ENCODE assay signal across 13 mouse cellular contexts in the genomic region with DNA sequence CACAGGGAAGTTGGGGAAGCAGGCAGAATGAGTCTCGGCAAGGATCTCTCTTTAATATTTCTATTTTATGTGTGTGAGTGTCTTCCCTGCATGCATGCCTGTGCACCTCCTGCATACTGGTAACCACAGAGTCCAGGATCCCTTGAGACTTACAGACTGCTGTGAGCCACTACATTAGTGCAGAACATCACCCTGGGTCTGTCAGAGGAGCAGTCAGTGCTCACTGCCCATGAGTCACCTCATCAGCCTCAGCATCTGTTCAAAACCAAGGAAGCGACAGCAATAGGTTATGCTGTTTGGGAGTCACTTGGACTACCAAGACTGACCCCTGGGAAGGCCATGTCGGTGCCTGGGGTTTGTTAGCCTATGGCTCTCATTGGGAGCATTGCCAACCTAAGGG. TPM values are rescaled to one million over a fixed set of nuclear protein-coding genes. Genes with fewer than 3 reads are reported as not detected.
DNase-seq lines count a peak whose midpoint lies in the region; ATAC-seq lines count a peak whose summit lies in the region.
"Had no signal": no experiment of that assay in that cellular context is flagged by ENCODE, and none has a peak within 500 bp of the region (broad histone marks: within the 10 kb centered on the region; RNA-seq: fewer than 3 reads in every experiment).

No protein-coding gene starts in this region.

- DNase-seq in hindbrain, embryonic 10.5 days (ENCODE audit: low spot score), result no peak
- DNase-seq in adrenal gland, adult 18-20 months (ENCODE audit: low spot score in 2 of 2), result no peak
- DNase-seq: cerebellum, adult 8-10 months; left cerebral cortex, postnatal 4 days; lung, adult 18-20 months; right cerebral cortex, postnatal 4 days had no signal

- H3K4me3 ChIP-seq in hindbrain, embryonic 15.5 days, result no peak overlapping the region
- H3K4me3 ChIP-seq in hindbrain, embryonic 10.5 days, result no peak overlapping the region
- H3K4me3 ChIP-seq in megakaryocyte, embryonic 14.5 days (replicated peaks), result peak overlapping the region; percentile 21
- H3K4me3 ChIP-seq in embryonic facial prominence, embryonic 12.5 days, result no peak overlapping the region
- H3K4me3 ChIP-seq in neural tube, embryonic 14.5 days (ENCODE audit: low read depth, low read length), result no peak overlapping the region

- 66% methylated on average over 3 of the region's 3 CpGs for WGBS in hindbrain, embryonic 15.5 days
- 75% methylated on average over 3 of the region's 3 CpGs for WGBS in hindbrain, embryonic 10.5 days
- 77% methylated on average over 3 of the region's 3 CpGs for WGBS in embryonic facial prominence, embryonic 12.5 days
- 67% methylated on average over 3 of the region's 3 CpGs for WGBS in neural tube, embryonic 14.5 days

- no peak for ATAC-seq in hindbrain, embryonic 15.5 days (ENCODE audit: low FRiP score, low read depth)
- no peak for ATAC-seq in megakaryocyte, adult 5-6 weeks (ENCODE audit: poor library complexity, severe bottlenecking)
- no peak for ATAC-seq in embryonic facial prominence, embryonic 12.5 days (ENCODE audit: insufficient number of reproducible peaks, insufficient read depth, low FRiP score, low TSS enrichment)
- ATAC-seq in neural tube, embryonic 14.5 days (ENCODE audit: low read depth), result no peak
- ATAC-seq: midbrain, embryonic 16.5 days had no signal

- no peaks in the 10 kb centered on the region for H3K27me3 ChIP-seq in hindbrain, embryonic 15.5 days
- H3K27me3 ChIP-seq in hindbrain, embryonic 10.5 days (ENCODE audit: insufficient read depth, poor library complexity, severe bottlenecking), result no peaks in the 10 kb centered on the region
- no peaks in the 10 kb centered on the region for H3K27me3 ChIP-seq in megakaryocyte, embryonic 14.5 days (replicated peaks)
- H3K27me3 ChIP-seq in embryonic facial prominence, embryonic 12.5 days, result no peaks in the 10 kb centered on the region
- H3K27me3 ChIP-seq in neural tube, embryonic 14.5 days (ENCODE audit: control insufficient read depth, insufficient read depth, low read length), result no peaks in the 10 kb centered on the region

- 0 out of 2 replicates have a peak overlapping the region, but pooled peaks have one; percentile 16 for H3K27ac ChIP-seq in hindbrain, embryonic 15.5 days (replicated peaks)
- H3K27ac ChIP-seq in hindbrain, embryonic 10.5 days, result no peak overlapping the region
- H3K27ac ChIP-seq in embryonic facial prominence, embryonic 12.5 days, result peak overlapping the region; percentile 1; the same call in 1 of the 2 replicates
- no peak overlapping the region for H3K27ac ChIP-seq in neural tube, embryonic 14.5 days (ENCODE audit: low read depth, low read length)

- no peaks in the 10 kb centered on the region for H3K36me3 ChIP-seq in hindbrain, embryonic 15.5 days
- H3K36me3 ChIP-seq in hindbrain, embryonic 10.5 days, result no peaks in the 10 kb centered on the region
- H3K36me3 ChIP-seq in megakaryocyte, embryonic 14.5 days (replicated peaks; ENCODE audit: low read length), result no peaks in the 10 kb centered on the region
- no peaks in the 10 kb centered on the region for H3K36me3 ChIP-seq in embryonic facial prominence, embryonic 12.5 days
- H3K36me3 ChIP-seq in neural tube, embryonic 14.5 days (ENCODE audit: control insufficient read depth, insufficient read depth, low read length), result no peaks in the 10 kb centered on the region

- H3K4me2 ChIP-seq in hindbrain, embryonic 15.5 days, result no peak overlapping the region
- H3K4me2 ChIP-seq in embryonic facial prominence, embryonic 12.5 days (replicated peaks), result no peak overlapping the region
- H3K4me2 ChIP-seq in neural tube, embryonic 14.5 days (ENCODE audit: low read depth, low read length), result no peak overlapping the region

- H3K9ac ChIP-seq in hindbrain, embryonic 15.5 days, result no peak overlapping the region
- no peak overlapping the region for H3K9ac ChIP-seq in embryonic facial prominence, embryonic 12.5 days
- 0 out of 2 replicates have a peak overlapping the region, but pooled peaks have one; percentile 4 for H3K9ac ChIP-seq in neural tube, embryonic 14.5 days (replicated peaks; ENCODE audit: low read depth, low read length)

- no peaks in the 10 kb centered on the region for H3K9me3 ChIP-seq in hindbrain, embryonic 15.5 days
- H3K9me3 ChIP-seq in hindbrain, embryonic 10.5 days, result no peaks in the 10 kb centered on the region
- H3K9me3 ChIP-seq in megakaryocyte, embryonic 14.5 days, result no peaks in the 10 kb centered on the region
- no peaks in the 10 kb centered on the region for H3K9me3 ChIP-seq in embryonic facial prominence, embryonic 12.5 days
- no peaks in the 10 kb centered on the region for H3K9me3 ChIP-seq in neural tube, embryonic 14.5 days (ENCODE audit: control insufficient read depth, low read length)

- H3K4me1 ChIP-seq in hindbrain, embryonic 15.5 days (replicated peaks), result peaks cover 10% of the 10 kb centered on the region
- peaks cover 41% of the 10 kb centered on the region for H3K4me1 ChIP-seq in hindbrain, embryonic 10.5 days (replicated peaks)
- H3K4me1 ChIP-seq in megakaryocyte, embryonic 14.5 days, result peaks cover 75% of the 10 kb centered on the region
- H3K4me1 ChIP-seq in embryonic facial prominence, embryonic 12.5 days, result peaks cover 29% of the 10 kb centered on the region
- H3K4me1 ChIP-seq in neural tube, embryonic 14.5 days (ENCODE audit: control insufficient read depth, insufficient read depth, low read length), result peaks cover 15% of the 10 kb centered on the region

RNA-seq across cellular contexts. Expression of gene Ptbp1, which starts 11.9 kb away (rescaled TPM):
- 74.8 and 77.1 TPM in 2 replicates for polyA plus RNA-seq in hindbrain, embryonic 15.5 days (2015; fragmentation: Nextera tagmentation; extraction: Ambion mirVana)
- 288 and 338 TPM in 2 replicates for polyA plus RNA-seq in hindbrain, embryonic 10.5 days (2016; fragmentation: Nextera tagmentation; extraction: Ambion mirVana)
- polyA plus RNA-seq in megakaryocyte, embryonic 14.5 days (2012; ENCODE audit: insufficient read depth, low replicate concordance), result 849 and 1,831 TPM in 2 replicates
- 138 and 144 TPM in 2 replicates for total RNA-seq in megakaryocyte, adult 5-6 weeks (2015)
- 97.9 and 133 TPM in 2 replicates for total RNA-seq in megakaryocyte, adult 5-6 weeks (2017)
- polyA plus RNA-seq in embryonic facial prominence, embryonic 12.5 days (2016; fragmentation: Nextera tagmentation; extraction: Ambion mirVana), result 352 and 363 TPM in 2 replicates
- 36.9 and 53.5 TPM in 2 replicates for polyA plus RNA-seq in neural tube, embryonic 14.5 days (2014; fragmentation: Nextera tagmentation; extraction: Ambion mirVana)
- total RNA-seq in adrenal gland, adult 18-20 months (2021), result 100 to 1,000 TPM; 301 to 357 TPM

RNA-seq across cellular contexts. Expression of gene Misp, which starts 21.5 kb away (rescaled TPM):
- 0.49 and 0.92 TPM in 2 replicates for polyA plus RNA-seq in hindbrain, embryonic 15.5 days (2015; fragmentation: Nextera tagmentation; extraction: Ambion mirVana)
- 1.0 and 2.4 TPM in 2 replicates for polyA plus RNA-seq in hindbrain, embryonic 10.5 days (2016; fragmentation: Nextera tagmentation; extraction: Ambion mirVana)
- 1.5 and 2.5 TPM in 2 replicates for polyA plus RNA-seq in megakaryocyte, embryonic 14.5 days (2012; ENCODE audit: insufficient read depth, low replicate concordance)
- not detected in 2 replicates for total RNA-seq in megakaryocyte, adult 5-6 weeks (2015)
- total RNA-seq in megakaryocyte, adult 5-6 weeks (2017), result not detected in 2 replicates
- 2.0 and 3.1 TPM in 2 replicates for polyA plus RNA-seq in embryonic facial prominence, embryonic 12.5 days (2016; fragmentation: Nextera tagmentation; extraction: Ambion mirVana)
- polyA plus RNA-seq in neural tube, embryonic 14.5 days (2014; fragmentation: Nextera tagmentation; extraction: Ambion mirVana), result 0.35 and 0.36 TPM in 2 replicates
- total RNA-seq in adrenal gland, adult 18-20 months (2021), result under 1 TPM; 0.60 to 0.74 TPM

RNA-seq across cellular contexts. Expression of gene Prtn3, which starts 32.0 kb away (rescaled TPM):
- 11.0 and 11.3 TPM in 2 replicates for polyA plus RNA-seq in hindbrain, embryonic 15.5 days (2015; fragmentation: Nextera tagmentation; extraction: Ambion mirVana)
- 10.0 and 15.1 TPM in 2 replicates for polyA plus RNA-seq in hindbrain, embryonic 10.5 days (2016; fragmentation: Nextera tagmentation; extraction: Ambion mirVana)
- polyA plus RNA-seq in megakaryocyte, embryonic 14.5 days (2012; ENCODE audit: insufficient read depth, low replicate concordance), result 96.7 and 434 TPM in 2 replicates
- total RNA-seq in megakaryocyte, adult 5-6 weeks (2015), result 322 and 372 TPM in 2 replicates
- total RNA-seq in megakaryocyte, adult 5-6 weeks (2017), result 92.6 and 97.3 TPM in 2 replicates
- 10.1 and 11.3 TPM in 2 replicates for polyA plus RNA-seq in embryonic facial prominence, embryonic 12.5 days (2016; fragmentation: Nextera tagmentation; extraction: Ambion mirVana)
- 11.1 and 12.4 TPM in 2 replicates for polyA plus RNA-seq in neural tube, embryonic 14.5 days (2014; fragmentation: Nextera tagmentation; extraction: Ambion mirVana)
- total RNA-seq in adrenal gland, adult 18-20 months (2021), result 1 to 10 TPM in 1 of 2 experiments, not detected in 1; 1.1 TPM

RNA-seq across cellular contexts. Expression of gene Plppr3, which starts 32.1 kb away (rescaled TPM):
- polyA plus RNA-seq in hindbrain, embryonic 15.5 days (2015; fragmentation: Nextera tagmentation; extraction: Ambion mirVana), result 383 and 417 TPM in 2 replicates
- 122 and 205 TPM in 2 replicates for polyA plus RNA-seq in hindbrain, embryonic 10.5 days (2016; fragmentation: Nextera tagmentation; extraction: Ambion mirVana)
- polyA plus RNA-seq in megakaryocyte, embryonic 14.5 days (2012; ENCODE audit: insufficient read depth, low replicate concordance), result 0.80 and 16.9 TPM in 2 replicates
- total RNA-seq in megakaryocyte, adult 5-6 weeks (2015), result 6.2 and 10.6 TPM in 2 replicates
- 13.2 and 17.6 TPM in 2 replicates for total RNA-seq in megakaryocyte, adult 5-6 weeks (2017)
- polyA plus RNA-seq in embryonic facial prominence, embryonic 12.5 days (2016; fragmentation: Nextera tagmentation; extraction: Ambion mirVana), result 169 and 181 TPM in 2 replicates
- 299 and 327 TPM in 2 replicates for polyA plus RNA-seq in neural tube, embryonic 14.5 days (2014; fragmentation: Nextera tagmentation; extraction: Ambion mirVana)
- 1 to 10 TPM; 1.4 to 2.8 TPM for total RNA-seq in adrenal gland, adult 18-20 months (2021)

RNA-seq across cellular contexts. Expression of gene Elane, which starts 43.7 kb away (rescaled TPM):
- polyA plus RNA-seq in hindbrain, embryonic 15.5 days (2015; fragmentation: Nextera tagmentation; extraction: Ambion mirVana), result 0.16 TPM in 1 of 2 replicates, not detected in the other
- not detected in 2 replicates for polyA plus RNA-seq in hindbrain, embryonic 10.5 days (2016; fragmentation: Nextera tagmentation; extraction: Ambion mirVana)
- polyA plus RNA-seq in megakaryocyte, embryonic 14.5 days (2012; ENCODE audit: insufficient read depth, low replicate concordance), result 5.6 and 23.2 TPM in 2 replicates
- 348 and 366 TPM in 2 replicates for total RNA-seq in megakaryocyte, adult 5-6 weeks (2015)
- total RNA-seq in megakaryocyte, adult 5-6 weeks (2017), result 161 and 164 TPM in 2 replicates
- 0.33 and 0.55 TPM in 2 replicates for polyA plus RNA-seq in embryonic facial prominence, embryonic 12.5 days (2016; fragmentation: Nextera tagmentation; extraction: Ambion mirVana)
- polyA plus RNA-seq in neural tube, embryonic 14.5 days (2014; fragmentation: Nextera tagmentation; extraction: Ambion mirVana), result 0.55 TPM in 1 of 2 replicates, not detected in the other
- total RNA-seq in adrenal gland, adult 18-20 months (2021), result not detected
- total RNA-seq: layer of hippocampus, postnatal 10 days; left cerebral cortex, postnatal 4 days had no signal
- polyA plus RNA-seq: midbrain, embryonic 16.5 days had no signal

Comparison
In these comparisons a context has a peak if more than half of its experiments do, and no peak if none do; other contexts are left out.
1. H3K27ac ChIP-seq: peak in hindbrain, embryonic 15.5 days (single experiment) and embryonic facial prominence, embryonic 12.5 days (single experiment); none in hindbrain, embryonic 10.5 days (single experiment) and neural tube, embryonic 14.5 days (single experiment).